12 mouse cellular contexts compared by ENCODE assay signal in the genomic region with DNA sequence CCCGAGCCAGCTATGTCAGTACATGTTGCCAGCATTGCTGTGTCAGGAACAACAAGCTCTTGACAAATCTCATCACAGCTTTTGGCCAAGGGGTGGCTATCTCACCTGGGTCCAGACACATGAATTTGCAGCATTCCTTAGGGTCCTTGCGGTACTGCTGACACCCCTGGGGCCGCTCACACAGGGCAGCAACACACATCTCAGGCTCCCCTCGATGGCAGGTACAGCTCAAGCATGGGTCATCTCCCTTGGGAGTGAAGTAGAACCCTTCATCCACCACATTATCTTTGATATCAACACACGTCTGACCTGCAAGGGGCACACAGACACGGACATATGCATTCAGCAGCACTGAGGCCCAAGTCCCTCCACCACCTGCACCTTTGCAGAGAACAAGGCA. TPM values are rescaled to one million over a fixed set of nuclear protein-coding genes. Genes with fewer than 3 reads are reported as not detected.
"Had no signal": no experiment of that assay in that cellular context is flagged by ENCODE, and none has a peak within 500 bp of the region (broad histone marks: within the 10 kb centered on the region; RNA-seq: fewer than 3 reads in every experiment).

No protein-coding gene starts in this region.

- H3K4me1 ChIP-seq: intestine, embryonic 15.5 days; limb, embryonic 10.5 days; liver, embryonic 15.5 days; megakaryocyte, embryonic 14.5 days; midbrain, embryonic 12.5 days; stomach, embryonic 15.5 days had no signal

- H3K27me3 ChIP-seq: intestine, embryonic 15.5 days; liver, embryonic 15.5 days; megakaryocyte, embryonic 14.5 days; midbrain, embryonic 12.5 days; stomach, embryonic 15.5 days had no signal

- H3K9me3 ChIP-seq: intestine, embryonic 15.5 days; limb, embryonic 10.5 days; liver, embryonic 15.5 days; megakaryocyte, embryonic 14.5 days; midbrain, embryonic 12.5 days; stomach, embryonic 15.5 days had no signal

- H3K4me3 ChIP-seq: intestine, embryonic 15.5 days; left cerebral cortex, adult 2 months; limb, embryonic 10.5 days; liver, embryonic 15.5 days; megakaryocyte, embryonic 14.5 days; midbrain, embryonic 12.5 days; stomach, embryonic 15.5 days had no signal

- ATAC-seq: intestine, embryonic 15.5 days had no signal

- H3K9ac ChIP-seq: intestine, embryonic 15.5 days; liver, embryonic 15.5 days; lung, embryonic 14.5 days; midbrain, embryonic 12.5 days; stomach, embryonic 15.5 days had no signal

- H3K4me2 ChIP-seq: intestine, embryonic 15.5 days; liver, embryonic 11.5 days; liver, embryonic 15.5 days; lung, embryonic 14.5 days; midbrain, embryonic 12.5 days; stomach, embryonic 15.5 days had no signal

- H3K27ac ChIP-seq: intestine, embryonic 15.5 days; liver, embryonic 15.5 days; macrophage; stomach, embryonic 15.5 days had no signal

RNA-seq across cellular contexts. Expression of a gene that starts 16.6 kb away (rescaled TPM):
- polyA plus RNA-seq: intestine, embryonic 15.5 days; kidney, embryonic 14.5 days; liver, embryonic 11.5 days; liver, embryonic 15.5 days; macrophage; spleen, adult 2 months; stomach, embryonic 15.5 days had no signal

RNA-seq across cellular contexts. Expression of a gene that starts 42.0 kb away (rescaled TPM):
- polyA plus RNA-seq: macrophage had no signal

RNA-seq across cellular contexts. Expression of a gene that starts 44.5 kb away (rescaled TPM):
- total RNA-seq: left cerebral cortex, adult 2 months had no signal
- polyA plus RNA-seq: intestine, embryonic 15.5 days; kidney, embryonic 14.5 days; liver, embryonic 11.5 days; liver, embryonic 15.5 days; macrophage; spleen, adult 2 months; stomach, embryonic 15.5 days had no signal
